Mouse (Mus musculus): ENCODE measurements around the gene Entpd2.

The Entpd2 gene

DNA sequence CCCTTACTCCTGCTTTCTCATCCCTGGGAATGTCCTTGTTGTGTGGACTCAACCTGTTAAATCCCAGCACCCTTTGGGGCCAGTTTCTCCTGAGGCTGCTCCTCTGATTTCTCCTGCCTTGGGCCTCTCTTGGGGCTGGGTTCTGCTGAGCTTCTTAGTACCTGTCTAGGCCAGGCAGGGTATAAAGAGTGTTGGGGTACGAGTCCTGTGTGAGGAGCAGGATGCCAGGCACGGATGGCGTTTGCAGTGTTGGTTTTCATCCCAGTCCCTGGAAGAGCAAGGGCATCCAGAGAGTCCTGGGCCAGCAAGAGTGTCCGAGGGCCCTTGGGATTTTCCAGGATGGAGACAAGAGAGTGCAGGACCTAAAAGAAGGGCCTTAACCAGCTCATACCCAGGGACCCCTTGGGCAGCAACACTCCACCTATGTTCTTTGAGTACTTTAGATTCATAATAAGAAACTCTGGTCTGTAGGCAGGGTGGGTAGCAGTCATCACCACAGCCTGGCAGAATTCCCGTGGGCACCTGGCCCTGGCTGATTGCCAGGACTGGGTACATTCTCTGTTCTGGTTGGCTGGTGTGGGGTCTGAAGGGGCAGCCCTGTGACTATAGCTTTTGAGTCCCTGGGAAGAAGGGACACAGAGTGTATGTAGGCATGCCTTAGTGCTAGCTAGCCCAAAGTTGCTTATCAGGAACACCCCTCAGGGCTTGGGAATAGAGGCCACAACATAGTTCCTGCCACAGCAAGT lies 33.9 kb downstream of the Entpd2 start:
- DNase-seq: peak; percentile 65 to 78

DNA sequence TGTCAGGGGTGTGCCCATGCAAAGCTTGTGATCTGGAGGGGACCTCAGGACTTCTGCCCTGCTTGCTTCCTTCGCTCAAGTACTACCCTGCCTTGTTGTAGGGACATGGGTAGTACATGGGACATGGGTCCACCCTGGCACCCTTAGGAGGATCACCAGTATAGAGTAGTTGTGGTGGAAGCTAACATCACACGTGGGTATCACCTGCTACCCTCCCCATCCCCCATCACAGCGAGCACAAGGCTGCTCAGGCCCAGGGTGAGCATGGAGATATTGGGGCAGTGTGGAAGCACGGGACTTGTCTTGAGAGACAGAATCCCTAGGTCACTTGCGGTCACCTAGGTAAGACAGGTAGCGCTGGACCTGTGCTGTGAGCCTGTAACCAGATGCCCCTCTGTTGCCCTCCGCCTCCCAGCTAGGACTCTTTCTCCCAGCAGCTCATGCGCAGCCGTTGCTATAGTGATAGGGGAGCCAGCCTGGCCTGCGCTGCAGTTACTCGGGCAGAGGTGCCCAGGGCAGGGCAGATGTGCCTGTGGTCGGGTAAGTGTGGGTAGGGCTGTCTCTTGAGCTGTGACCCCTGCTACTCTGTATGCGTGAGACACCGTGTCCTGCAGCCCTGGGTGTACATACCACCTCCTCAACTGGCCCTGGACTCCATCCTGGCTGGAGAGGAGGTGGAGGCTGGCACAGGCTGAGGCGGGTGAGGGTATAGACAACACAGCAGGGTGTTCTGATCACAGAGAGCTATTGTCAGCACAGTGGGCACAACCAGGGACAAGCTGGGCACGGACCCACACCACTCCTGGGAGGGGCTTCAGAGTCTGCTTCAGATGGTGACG lies 34.9 kb downstream of the Entpd2 start:
- peak in 1 of 2 experiments; percentile 54 for DNase-seq

- peak; percentile 51 to 52 for DNase-seq
Observed at GRCm38 (mm10) chr2:25431308-25431855, 35.7 kb downstream of the Entpd2 start.

- no peak for DNase-seq
Observed at GRCm38 (mm10) chr2:25432326-25433098, 36.8 kb downstream of the Entpd2 start.

DNA sequence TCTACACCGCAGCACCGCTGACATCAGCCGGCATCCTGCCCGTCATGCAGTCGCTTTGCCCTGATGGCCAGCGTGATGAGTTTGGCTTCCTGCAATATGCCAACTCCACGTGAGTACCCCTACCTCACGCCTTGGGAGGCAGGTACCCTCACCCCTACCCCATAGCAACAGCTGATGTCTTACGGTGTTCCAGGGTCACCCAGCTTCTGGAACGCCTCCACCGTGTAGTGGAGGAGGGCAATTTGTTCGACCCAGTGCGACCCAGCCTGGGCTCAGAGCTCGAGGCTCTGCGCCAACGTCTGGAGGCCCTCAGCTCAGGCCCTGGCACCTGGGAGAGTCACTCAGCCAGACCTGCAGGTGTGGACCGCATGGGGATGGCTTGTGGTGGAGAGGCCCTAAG lies 37.4 kb downstream of the Entpd2 start:
- peak in 1 of 2 experiments; percentile 30 for DNase-seq

- DNase-seq: peak; percentile 93 to 97
Observed at GRCm38 (mm10) chr2:25434292-25434691, 38.6 kb downstream of the Entpd2 start.

GRCm38 (mm10) chr2:25436286-25436820 lies 40.7 kb downstream of the Entpd2 start:
- DNase-seq: peak in 1 of 2 experiments; percentile 39

GRCm38 (mm10) chr2:25441067-25441466 lies 45.4 kb downstream of the Entpd2 start:
- peak in 1 of 2 experiments; percentile 48 for DNase-seq

DNA sequence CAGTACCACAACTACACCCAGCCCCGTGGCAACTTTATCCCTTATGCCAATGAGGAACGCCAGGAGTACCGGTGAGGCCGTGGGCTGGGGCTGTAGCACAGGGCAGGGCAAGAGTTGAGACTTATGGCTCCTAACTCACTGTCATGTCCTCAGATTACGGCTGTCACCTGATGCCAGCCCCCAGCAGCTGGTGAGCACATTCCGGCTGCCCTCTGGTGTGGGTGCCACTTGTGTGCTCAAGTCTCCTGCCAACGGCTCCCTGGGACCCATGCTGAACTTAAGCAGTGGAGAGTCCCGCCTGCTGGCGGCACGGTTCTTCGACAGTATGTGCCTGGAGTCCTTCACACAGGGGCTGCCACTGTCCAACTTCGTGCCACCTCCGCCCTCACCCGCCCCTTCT lies 47.0 kb downstream of the Entpd2 start:
- no peak for DNase-seq

All from cerebellum, adult 18-20 months (tissue).